Mouse (Mus musculus) thymus, postnatal 4 days (tissue): ENCODE results near the gene Pjvk.
"Not testable (repeated sequence)": the region's sequence is repeated elsewhere in the genome, so short reads cannot be mapped to it uniquely, and the experiment has no call there.

Experiments
- DNase-seq: peaks from one replicate; pipeline ENCODE4 v3.0.0; 2021

Pjvk gene

GRCm38 (mm10) chr2:76647883-76648570, at the start of gene Pjvk, which contains the start of gene Prkra:
TSS of gene Pjvk (plus strand) at chr2:76648476.
TSS of gene Prkra (minus strand) at chr2:76648015.
- peak; percentile 96 for DNase-seq

- peak; percentile 40 for DNase-seq
Measured at GRCm38 (mm10) chr2:76599214-76599613, 49.1 kb upstream of the Pjvk start.

- no peak for DNase-seq
Measured at GRCm38 (mm10) chr2:76602256-76602655, 46.0 kb upstream of the Pjvk start.

DNA sequence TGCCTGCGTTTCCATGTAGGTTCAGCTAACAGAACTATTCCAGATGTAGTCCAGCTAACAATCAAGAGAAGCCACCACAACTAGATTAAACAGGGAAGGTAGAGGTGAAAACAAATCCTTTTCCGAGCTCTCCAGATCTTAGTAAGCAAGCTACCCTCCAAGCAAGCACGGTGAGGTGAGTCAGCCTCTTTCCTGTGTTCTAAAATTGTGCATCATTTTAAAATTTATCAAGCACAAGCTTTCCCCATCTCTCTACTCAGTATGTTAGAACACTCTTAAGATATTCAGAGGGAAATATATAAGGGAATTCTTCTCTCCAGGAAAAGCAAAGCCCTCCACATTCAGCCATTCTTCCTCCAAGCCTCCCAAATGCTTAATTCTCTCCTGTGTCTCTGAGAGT, 41.6 kb upstream of the Pjvk start:
- no peak for DNase-seq

GRCm38 (mm10) chr2:76610326-76611104, 37.8 kb upstream of the Pjvk start:
- no peak for DNase-seq

- DNase-seq: no peak
Measured at GRCm38 (mm10) chr2:76611996-76612395, 36.3 kb upstream of the Pjvk start.

DNA sequence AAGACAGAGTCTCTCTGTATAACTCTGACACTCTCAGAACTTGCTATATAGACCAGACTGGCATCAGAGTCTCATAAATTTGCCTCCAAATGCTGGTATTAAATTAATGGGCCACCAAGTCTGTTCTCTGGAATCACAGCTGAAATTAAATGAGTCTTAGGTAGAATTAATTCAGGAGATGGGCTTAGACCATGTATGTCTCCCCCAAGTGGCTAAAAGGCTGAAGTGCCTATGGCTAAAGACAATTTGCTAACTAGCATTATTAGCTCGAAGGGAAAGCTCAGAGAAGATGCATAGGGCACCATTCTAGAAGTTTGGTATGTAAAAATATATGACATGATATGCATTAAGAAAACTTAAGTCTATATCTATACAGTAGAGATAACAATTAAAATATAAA, 30.2 kb upstream of the Pjvk start:
- DNase-seq: peak; percentile 23

- no peak for DNase-seq
Measured at GRCm38 (mm10) chr2:76620188-76620587, 28.1 kb upstream of the Pjvk start.

DNA sequence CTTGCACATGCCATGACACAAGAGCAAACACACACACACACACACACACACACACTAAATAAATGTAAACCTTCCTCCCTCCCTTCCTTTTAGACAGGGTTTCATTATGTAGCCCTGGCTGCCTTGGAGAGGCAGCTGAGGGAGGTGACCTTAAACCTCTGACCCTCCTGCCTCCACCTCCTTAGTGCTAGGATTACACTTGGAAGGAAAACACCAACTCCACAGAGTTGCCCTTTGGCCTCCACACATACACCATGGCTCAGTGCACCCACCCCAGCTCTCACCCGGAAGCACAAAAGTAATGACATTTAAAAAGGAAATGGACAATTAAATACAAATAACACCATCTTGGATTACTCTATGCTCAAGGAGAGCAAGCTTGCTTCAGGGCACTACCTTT, 26.6 kb upstream of the Pjvk start:
- no peak for DNase-seq

DNA sequence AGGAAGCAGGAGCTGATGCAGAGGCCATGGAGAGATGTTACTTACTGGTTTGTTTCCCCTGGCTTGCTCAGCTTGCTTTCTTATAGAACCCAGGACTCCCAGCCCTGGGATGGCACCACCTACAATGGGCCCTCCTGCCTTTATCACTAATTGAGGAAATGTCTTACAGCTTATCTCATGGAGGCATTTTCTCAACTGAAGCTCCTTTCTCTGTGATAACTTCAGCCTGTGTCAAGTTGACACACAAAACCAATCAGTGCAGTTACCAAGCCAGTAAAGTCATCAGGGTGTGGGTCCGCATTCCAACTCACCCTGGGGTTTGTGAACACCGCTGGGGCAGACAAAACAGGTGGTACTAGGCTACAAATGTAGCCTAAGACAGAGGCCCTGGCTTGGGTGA, 26.0 kb upstream of the Pjvk start:
- not testable (repeated sequence) for DNase-seq

DNA sequence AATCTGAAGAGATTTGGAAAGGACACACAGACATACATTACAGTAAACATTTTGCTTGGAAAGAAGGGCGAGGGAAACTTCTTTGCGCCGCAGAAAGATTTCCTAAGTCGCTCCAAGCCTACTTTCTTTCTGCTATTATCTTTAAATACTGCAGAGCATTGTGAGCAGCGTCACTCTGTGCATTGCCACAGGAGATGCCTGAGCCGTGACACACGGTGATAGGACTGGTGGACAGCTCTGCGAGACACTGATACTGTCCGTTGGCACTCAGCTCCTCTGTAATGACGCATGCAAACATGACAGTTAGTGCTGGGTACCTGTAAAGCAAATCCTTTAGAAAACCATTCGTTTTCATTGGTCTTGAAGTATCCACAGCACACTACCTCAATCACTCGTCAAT, 18.0 kb upstream of the Pjvk start:
- no peak for DNase-seq

- no peak for DNase-seq
Measured at GRCm38 (mm10) chr2:76631600-76631999, 16.7 kb upstream of the Pjvk start.

- no peak for DNase-seq
Measured at GRCm38 (mm10) chr2:76639637-76640036, 8.6 kb upstream of the Pjvk start.

DNA sequence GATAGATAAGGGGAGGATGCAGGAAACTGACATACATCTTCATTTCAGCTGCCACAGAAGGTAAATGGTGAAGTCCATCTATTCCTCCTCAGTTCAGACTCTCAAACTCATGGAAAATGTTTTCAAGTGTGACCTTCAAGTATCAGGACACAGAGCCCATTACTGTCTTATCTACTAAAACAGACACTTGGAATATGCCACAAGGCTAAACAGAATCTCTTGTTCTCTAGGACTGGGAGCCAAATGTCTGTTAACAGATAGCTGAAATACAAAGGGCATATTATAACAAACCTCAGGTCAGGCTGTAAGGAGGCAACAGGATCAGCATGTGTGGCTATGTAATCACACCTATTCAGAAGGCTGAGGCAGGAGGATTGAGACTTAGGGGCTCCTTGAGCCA, 4.5 kb upstream of the Pjvk start:
- no peak for DNase-seq

GRCm38 (mm10) chr2:76647441-76647869, 821 bp upstream of the Pjvk start:
- no peak for DNase-seq

DNA sequence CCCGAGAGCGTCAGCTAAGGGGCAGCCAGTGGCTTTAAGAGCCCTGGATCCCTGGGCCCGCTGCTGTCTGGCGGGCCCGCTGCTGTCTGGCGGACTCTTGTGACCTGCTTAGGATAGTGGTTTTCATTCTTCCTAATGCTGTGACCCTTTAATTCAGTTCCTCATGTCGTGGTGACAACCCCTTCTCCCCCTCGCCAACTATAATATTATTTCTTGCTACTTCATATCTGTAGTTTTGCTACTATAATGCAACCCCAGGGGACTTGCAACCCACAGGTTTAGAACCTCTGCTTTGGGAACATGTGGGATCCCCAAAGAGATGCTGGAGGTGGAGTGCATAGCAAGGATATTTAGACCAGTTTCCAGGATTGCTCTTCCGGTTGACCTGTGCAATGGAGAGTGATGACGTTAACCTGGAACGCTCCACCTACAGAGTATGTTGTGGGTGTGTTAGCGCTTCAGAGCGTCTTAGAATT, 428 bp downstream of the Pjvk start:
- no peak for DNase-seq

- DNase-seq: no peak
Measured at GRCm38 (mm10) chr2:76653070-76653469, 4.8 kb downstream of the Pjvk start.

DNA sequence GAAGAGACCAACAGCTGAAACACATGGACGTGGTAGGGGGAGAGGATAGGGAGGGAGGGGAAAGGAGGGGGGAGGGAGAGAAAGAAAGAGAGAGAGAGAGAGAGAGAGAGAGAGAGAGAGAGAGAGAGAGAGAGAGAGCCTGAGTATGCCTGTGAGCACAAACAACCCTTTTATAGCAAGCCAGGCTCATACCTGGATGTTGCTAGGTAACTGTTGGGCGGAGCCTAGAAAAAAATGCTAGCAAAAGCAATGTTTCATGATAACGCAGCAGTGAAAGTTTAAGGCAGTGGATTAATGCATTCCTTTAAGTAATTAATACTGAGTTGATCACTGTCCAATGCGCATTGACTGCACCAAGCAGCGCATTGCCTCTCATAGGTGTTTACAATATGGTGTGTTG, 6.4 kb downstream of the Pjvk start:
- no peak for DNase-seq

DNA sequence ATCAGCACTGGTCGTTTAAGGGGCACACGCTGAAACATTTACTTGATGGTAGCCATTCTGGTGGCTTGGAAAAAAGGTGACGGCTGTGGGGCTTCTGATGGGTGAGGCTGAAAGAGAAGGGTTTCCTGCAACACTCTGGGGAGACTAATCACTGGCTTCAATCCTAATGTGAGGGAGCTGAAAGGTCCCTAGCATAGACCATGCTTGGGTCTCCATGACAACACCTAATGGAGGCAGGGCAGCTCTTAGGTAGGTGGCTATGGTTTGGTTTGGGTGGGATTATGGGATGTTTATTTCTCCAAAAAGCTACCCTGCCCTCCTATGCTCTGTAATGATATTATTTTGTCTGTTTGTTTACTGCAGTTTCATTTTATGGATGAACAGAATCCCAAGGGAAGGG, 7.2 kb downstream of the Pjvk start:
- DNase-seq: no peak

DNA sequence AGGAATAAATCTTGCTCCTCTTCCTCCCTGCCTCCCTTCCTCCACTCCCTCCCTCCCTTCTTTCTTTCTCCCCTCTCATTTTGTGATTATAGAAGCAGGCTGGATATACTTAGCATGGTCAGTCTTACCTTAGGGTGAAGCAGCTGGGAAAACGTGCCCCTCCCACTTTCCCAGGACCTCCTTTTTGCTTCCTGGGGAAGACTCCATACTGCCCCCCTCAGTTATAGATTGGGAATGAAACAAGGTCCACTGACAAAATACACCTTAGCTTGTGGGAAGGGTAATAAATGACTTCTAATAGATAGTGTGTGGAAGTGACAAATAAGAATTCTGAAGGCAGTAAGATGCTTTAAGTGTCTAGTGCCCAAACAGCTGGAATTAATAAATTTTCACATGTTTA, 7.7 kb downstream of the Pjvk start:
- no peak for DNase-seq

DNA sequence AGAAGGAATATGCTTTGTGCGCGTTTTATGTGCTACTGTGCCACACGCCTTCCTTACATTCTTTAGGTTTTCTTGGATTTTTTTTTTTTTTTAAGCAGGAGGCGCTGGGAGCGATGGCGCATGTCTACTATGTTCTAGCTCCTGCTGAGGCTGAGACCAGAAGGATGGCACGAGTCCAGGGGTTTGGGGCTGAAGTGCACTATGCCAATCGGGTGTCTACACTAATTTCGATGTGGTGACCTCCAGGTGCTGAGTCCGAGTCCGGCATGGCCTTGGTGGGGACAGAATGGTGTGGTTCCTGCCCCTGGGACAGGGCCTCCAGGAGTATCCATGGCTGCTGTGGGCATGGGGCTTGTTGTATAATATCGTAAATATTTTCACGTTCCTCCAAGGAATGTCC, 10.3 kb downstream of the Pjvk start:
- no peak for DNase-seq

DNA sequence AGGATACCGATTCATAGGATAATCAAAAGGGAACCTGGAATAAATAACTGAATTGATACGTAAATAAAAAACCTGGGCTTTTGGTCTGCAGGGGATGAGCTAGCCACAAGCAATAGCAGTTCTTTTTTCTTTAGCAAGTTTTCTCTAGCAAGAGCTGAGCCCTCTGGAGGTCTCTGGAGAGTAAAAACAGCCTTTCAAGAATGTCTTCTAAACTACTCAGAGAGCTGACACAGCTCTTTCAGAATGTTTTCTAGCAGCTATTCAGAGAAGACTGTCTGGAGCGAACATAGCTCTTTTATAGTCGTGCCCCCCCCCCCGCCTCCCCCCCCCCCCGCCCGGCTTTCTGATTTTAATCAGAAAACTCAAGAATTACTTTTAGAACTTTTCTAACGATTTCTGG, 11.1 kb downstream of the Pjvk start:
- no peak for DNase-seq

DNA sequence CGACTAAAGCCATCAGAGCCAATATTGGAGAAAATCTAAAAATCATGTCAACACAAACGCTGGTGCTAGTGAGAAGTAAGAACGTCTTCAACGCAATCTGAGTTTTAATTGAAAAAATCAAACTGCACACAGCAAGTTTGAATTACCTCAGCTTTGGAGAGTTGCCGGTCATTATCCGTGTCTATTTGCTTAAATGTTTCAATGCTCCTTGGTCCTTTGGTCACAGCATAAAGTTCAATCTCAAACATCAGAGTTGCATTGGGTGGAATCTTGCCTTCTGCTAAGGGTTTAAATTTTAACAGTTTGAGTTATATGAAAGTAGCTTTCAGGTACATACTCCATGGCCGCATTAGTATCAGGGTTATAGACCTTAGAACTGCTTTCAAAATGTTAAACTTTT, 17.3 kb downstream of the Pjvk start:
- DNase-seq: no peak

GRCm38 (mm10) chr2:76667200-76667599, 18.9 kb downstream of the Pjvk start:
- no peak for DNase-seq
